Mouse (Mus musculus): ENCODE results near the gene B2m.

DNA sequence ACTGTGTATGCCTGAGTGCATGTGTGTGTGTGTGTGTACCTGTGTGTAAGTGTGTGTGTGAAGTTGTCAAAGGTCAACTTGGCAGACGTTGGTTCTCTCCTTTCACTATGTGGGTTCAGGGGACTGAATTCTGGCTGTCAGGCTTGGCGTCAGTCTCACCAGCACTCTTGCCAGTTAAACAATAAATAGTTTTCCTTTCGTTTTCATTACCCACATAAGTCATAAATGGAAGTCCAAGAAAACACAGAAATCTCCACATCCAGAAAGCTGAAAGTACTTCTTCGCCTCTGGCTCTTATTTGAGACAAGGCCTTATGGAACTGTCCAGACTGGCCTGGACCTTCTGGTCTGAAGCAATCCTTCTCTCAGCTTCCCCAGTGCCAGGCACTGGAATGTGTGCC is 1.7 kb upstream of the B2m start:
- TF ChIP-seq EP300 (IDR thresholded peaks at IDR 0.05; ENCODE audit: low read depth) (no peak), CTCF (IDR thresholded peaks at IDR 0.05; ENCODE audit: low read depth) (no peak)
